ENCODE assay signal across 29 mouse cellular contexts in genomic region chr2:59178960-59179359, GRCm38 (mm10). TPM values are rescaled to one million over a fixed set of nuclear protein-coding genes. Genes with fewer than 3 reads are reported as not detected.
A peak's percentile ranks its signal among the peaks of the same experiment; 100 is the strongest.
DNase-seq lines count a peak whose midpoint lies in the region; ATAC-seq and TF ChIP-seq lines count a peak whose summit lies in the region.
"Had no signal": no experiment of that assay in that cellular context is flagged by ENCODE, and none has a peak within 500 bp of the region (broad histone marks: within the 10 kb centered on the region; RNA-seq: fewer than 3 reads in every experiment).

No protein-coding gene starts in this region.

- peaks cover 3% of the 10 kb centered on the region; the same call in 1 of the 2 replicates for H3K4me1 ChIP-seq in embryonic facial prominence, embryonic 14.5 days (ENCODE audit: control insufficient read depth, insufficient read depth, low read length)
- peaks cover 20% of the 10 kb centered on the region for H3K4me1 ChIP-seq in embryonic facial prominence, embryonic 10.5 days
- H3K4me1 ChIP-seq in lung, embryonic 14.5 days (ENCODE audit: insufficient read depth) = peaks cover 23% of the 10 kb centered on the region
- peaks cover 33% of the 10 kb centered on the region; the same call in 1 of the 2 replicates for H3K4me1 ChIP-seq in intestine, embryonic 16.5 days (ENCODE audit: control insufficient read depth, insufficient read depth, low read length)
- H3K4me1 ChIP-seq in stomach, embryonic 16.5 days (ENCODE audit: control insufficient read depth, insufficient read depth, low read length) = peaks cover 31% of the 10 kb centered on the region
- H3K4me1 ChIP-seq: limb, embryonic 10.5 days had no signal

- no peak for TF ChIP-seq CTCF in lung, embryonic 14.5 days (IDR thresholded peaks at IDR 0.05; ENCODE audit: low read depth)

- H3K27me3 ChIP-seq in embryonic facial prominence, embryonic 14.5 days (replicated peaks; ENCODE audit: control insufficient read depth, insufficient read depth, low read length) = no peaks in the 10 kb centered on the region
- no peaks in the 10 kb centered on the region for H3K27me3 ChIP-seq in embryonic facial prominence, embryonic 10.5 days (replicated peaks; ENCODE audit: low read depth, poor library complexity, severe bottlenecking)
- no peaks in the 10 kb centered on the region for H3K27me3 ChIP-seq in lung, embryonic 14.5 days (ENCODE audit: insufficient read depth, low read length)
- H3K27me3 ChIP-seq in intestine, embryonic 16.5 days (replicated peaks; ENCODE audit: control insufficient read depth, insufficient read depth, low read length) = no peaks in the 10 kb centered on the region
- H3K27me3 ChIP-seq in stomach, embryonic 16.5 days (ENCODE audit: control insufficient read depth, insufficient read depth, low read length) = no peaks in the 10 kb centered on the region
- H3K27me3 ChIP-seq: embryonic facial prominence, embryonic 15.5 days; forebrain, embryonic 13.5 days; limb, embryonic 15.5 days; megakaryocyte, embryonic 14.5 days; midbrain, embryonic 12.5 days; neural tube, embryonic 13.5 days had no signal

- no peak for ATAC-seq in embryonic facial prominence, embryonic 14.5 days (ENCODE audit: low read depth)
- peak; percentile 62; the same call in 1 of the 2 replicates for ATAC-seq in lung, embryonic 14.5 days (ENCODE audit: insufficient read depth)
- ATAC-seq in intestine, embryonic 16.5 days = peak; percentile 36; the same call in 1 of the 2 replicates
- ATAC-seq in stomach, embryonic 16.5 days (ENCODE audit: insufficient read depth, low FRiP score) = peak; percentile 81

- H3K36me3 ChIP-seq in embryonic facial prominence, embryonic 14.5 days (ENCODE audit: control insufficient read depth, insufficient read depth, low read length) = no peaks in the 10 kb centered on the region
- H3K36me3 ChIP-seq in embryonic facial prominence, embryonic 10.5 days (replicated peaks) = no peaks in the 10 kb centered on the region
- no peaks in the 10 kb centered on the region for H3K36me3 ChIP-seq in lung, embryonic 14.5 days (ENCODE audit: insufficient read depth)
- H3K36me3 ChIP-seq in intestine, embryonic 16.5 days (ENCODE audit: control insufficient read depth, insufficient read depth, low read length) = no peaks in the 10 kb centered on the region
- H3K36me3 ChIP-seq in stomach, embryonic 16.5 days (ENCODE audit: control insufficient read depth, insufficient read depth, low read length) = no peaks in the 10 kb centered on the region
- H3K36me3 ChIP-seq: embryonic facial prominence, embryonic 15.5 days; limb, embryonic 10.5 days; limb, embryonic 15.5 days; midbrain, embryonic 12.5 days; neural tube, embryonic 13.5 days had no signal

- H3K4me2 ChIP-seq in embryonic facial prominence, embryonic 14.5 days (ENCODE audit: low read depth, low read length) = no peak overlapping the region
- H3K4me2 ChIP-seq in lung, embryonic 14.5 days = peak overlapping the region; percentile 8; the same call in 1 of the 2 replicates
- H3K4me2 ChIP-seq in intestine, embryonic 16.5 days (ENCODE audit: low read depth, low read length) = no peak overlapping the region
- peak overlapping the region; percentile 30; the same call in 1 of the 2 replicates for H3K4me2 ChIP-seq in stomach, embryonic 16.5 days (ENCODE audit: low read depth, low read length)
- H3K4me2 ChIP-seq: embryonic facial prominence, embryonic 15.5 days; forebrain, embryonic 13.5 days; limb, embryonic 15.5 days; midbrain, embryonic 12.5 days; neural tube, embryonic 13.5 days had no signal

- no peaks in the 10 kb centered on the region for H3K9me3 ChIP-seq in embryonic facial prominence, embryonic 14.5 days (ENCODE audit: control insufficient read depth, low read length)
- H3K9me3 ChIP-seq in embryonic facial prominence, embryonic 10.5 days = no peaks in the 10 kb centered on the region
- no peaks in the 10 kb centered on the region for H3K9me3 ChIP-seq in lung, embryonic 14.5 days (ENCODE audit: low read depth, low read length)
- H3K9me3 ChIP-seq in intestine, embryonic 16.5 days (ENCODE audit: control insufficient read depth, low read length) = no peaks in the 10 kb centered on the region
- no peaks in the 10 kb centered on the region for H3K9me3 ChIP-seq in stomach, embryonic 16.5 days (replicated peaks; ENCODE audit: control insufficient read depth, low read length)
- H3K9me3 ChIP-seq: embryonic facial prominence, embryonic 15.5 days; forebrain, embryonic 13.5 days; G1E; hindbrain, embryonic 10.5 days; limb, embryonic 10.5 days; limb, embryonic 15.5 days; megakaryocyte, embryonic 14.5 days; midbrain, embryonic 12.5 days; neural tube, embryonic 13.5 days had no signal

- no peak overlapping the region for H3K9ac ChIP-seq in embryonic facial prominence, embryonic 14.5 days (ENCODE audit: low read depth, low read length)
- no peak overlapping the region for H3K9ac ChIP-seq in lung, embryonic 14.5 days
- no peak overlapping the region for H3K9ac ChIP-seq in intestine, embryonic 16.5 days (ENCODE audit: low read depth, low read length)
- H3K9ac ChIP-seq in stomach, embryonic 16.5 days (ENCODE audit: low read length) = no peak overlapping the region
- H3K9ac ChIP-seq: embryonic facial prominence, embryonic 15.5 days; forebrain, embryonic 13.5 days; limb, embryonic 15.5 days; liver, embryonic 14.5 days; midbrain, embryonic 12.5 days; neural tube, embryonic 13.5 days had no signal

- DNase-seq in embryonic facial prominence, embryonic 14.5 days (ENCODE audit: low spot score) = peak; percentile 56
- DNase-seq in embryonic facial prominence, embryonic 10.5 days (ENCODE audit: low spot score) = no peak
- peak; percentile 37 for DNase-seq in lung, embryonic 14.5 days
- no peak for DNase-seq in lung, adult 18-20 months
- no peak for DNase-seq in thymus, postnatal 0 days (ENCODE audit: low spot score)
- DNase-seq: adrenal gland, adult 8-10 months; cerebellum, adult 11 months; cerebellum, adult 9-10 months; gastrocnemius, postnatal 14 days; heart, postnatal 14 days; kidney, adult 11 months; layer of hippocampus, postnatal 36 days; lung, postnatal 4 days; thymus, adult 2 months; thymus, postnatal 4 days had no signal

- H3K27ac ChIP-seq in embryonic facial prominence, embryonic 14.5 days (replicated peaks; ENCODE audit: low read depth, low read length) = no peak overlapping the region
- no peak overlapping the region for H3K27ac ChIP-seq in embryonic facial prominence, embryonic 10.5 days (replicated peaks)
- no peak overlapping the region; the same call in 1 of the 2 replicates for H3K27ac ChIP-seq in lung, embryonic 14.5 days (ENCODE audit: low read depth)
- no peak overlapping the region for H3K27ac ChIP-seq in intestine, embryonic 16.5 days (ENCODE audit: low read length)
- peak overlapping the region; percentile 66 for H3K27ac ChIP-seq in stomach, embryonic 16.5 days (ENCODE audit: low read length)
- H3K27ac ChIP-seq: embryonic facial prominence, embryonic 15.5 days; forebrain, embryonic 13.5 days; hindbrain, embryonic 10.5 days; hindbrain, postnatal 0 days; limb, embryonic 10.5 days; limb, embryonic 15.5 days; liver, embryonic 14.5 days; midbrain, embryonic 12.5 days; neural tube, embryonic 13.5 days had no signal

- no peak overlapping the region for H3K4me3 ChIP-seq in embryonic facial prominence, embryonic 14.5 days (ENCODE audit: low read depth, low read length)
- H3K4me3 ChIP-seq in embryonic facial prominence, embryonic 10.5 days = no peak overlapping the region
- no peak overlapping the region for H3K4me3 ChIP-seq in lung, embryonic 14.5 days (ENCODE audit: low read depth, low read length)
- H3K4me3 ChIP-seq in intestine, embryonic 16.5 days (ENCODE audit: low read length) = no peak overlapping the region
- H3K4me3 ChIP-seq in stomach, embryonic 16.5 days (replicated peaks; ENCODE audit: low read length) = no peak overlapping the region
- H3K4me3 ChIP-seq: embryonic facial prominence, embryonic 15.5 days; forebrain, embryonic 13.5 days; hindbrain, embryonic 10.5 days; limb, embryonic 10.5 days; limb, embryonic 15.5 days; megakaryocyte, embryonic 14.5 days; midbrain, embryonic 12.5 days; myocyte; neural tube, embryonic 13.5 days had no signal

- WGBS in embryonic facial prominence, embryonic 14.5 days = 58% methylated on average over 4 of the region's 4 CpGs
- 81% methylated on average over 4 of the region's 4 CpGs for WGBS in embryonic facial prominence, embryonic 10.5 days
- WGBS in lung, embryonic 14.5 days = 30% methylated on average over 4 of the region's 4 CpGs
- WGBS in intestine, embryonic 16.5 days = 26% methylated on average over 4 of the region's 4 CpGs
- 26% methylated on average over 4 of the region's 4 CpGs for WGBS in stomach, embryonic 16.5 days

RNA-seq across cellular contexts. Expression of gene Pkp4, which starts 18.3 kb away (rescaled TPM):
- polyA plus RNA-seq in embryonic facial prominence, embryonic 14.5 days (2014; fragmentation: Nextera tagmentation; extraction: Ambion mirVana) = 30.8 and 31.6 TPM in 2 replicates
- polyA plus RNA-seq in embryonic facial prominence, embryonic 10.5 days (2016; fragmentation: Nextera tagmentation; extraction: Ambion mirVana) = 16.2 and 17.2 TPM in 2 replicates
- 32.4 and 34.8 TPM in 2 replicates for polyA plus RNA-seq in lung, embryonic 14.5 days (2014; fragmentation: Nextera tagmentation; extraction: Ambion mirVana)
- polyA plus RNA-seq in intestine, embryonic 16.5 days (2015; fragmentation: Nextera tagmentation; extraction: Ambion mirVana) = 17.3 and 19.1 TPM in 2 replicates
- 30.0 and 32.6 TPM in 2 replicates for polyA plus RNA-seq in stomach, embryonic 16.5 days (2015; fragmentation: Nextera tagmentation; extraction: Ambion mirVana)
- 10.9 and 11.6 TPM in 2 replicates for polyA plus RNA-seq in thymus, postnatal 0 days (2015; fragmentation: Nextera tagmentation; extraction: Ambion mirVana)

RNA-seq across cellular contexts. Expression of gene Ccdc148, which starts 18.5 kb away (rescaled TPM):
- 0.68 and 0.85 TPM in 2 replicates for polyA plus RNA-seq in embryonic facial prominence, embryonic 14.5 days (2014; fragmentation: Nextera tagmentation; extraction: Ambion mirVana)
- polyA plus RNA-seq in embryonic facial prominence, embryonic 10.5 days (2016; fragmentation: Nextera tagmentation; extraction: Ambion mirVana) = 0.63 and 0.87 TPM in 2 replicates
- polyA plus RNA-seq in lung, embryonic 14.5 days (2014; fragmentation: Nextera tagmentation; extraction: Ambion mirVana) = 0.95 and 1.1 TPM in 2 replicates
- 0.76 and 1.1 TPM in 2 replicates for polyA plus RNA-seq in intestine, embryonic 16.5 days (2015; fragmentation: Nextera tagmentation; extraction: Ambion mirVana)
- 0.93 and 1.4 TPM in 2 replicates for polyA plus RNA-seq in stomach, embryonic 16.5 days (2015; fragmentation: Nextera tagmentation; extraction: Ambion mirVana)
- polyA plus RNA-seq in thymus, postnatal 0 days (2015; fragmentation: Nextera tagmentation; extraction: Ambion mirVana) = 0.60 and 0.68 TPM in 2 replicates
- polyA plus RNA-seq: G1E had no signal

Comparison
In these comparisons a context has a peak if more than half of its experiments do, and no peak if none do; other contexts are left out.
1. DNase-seq: peak in embryonic facial prominence, embryonic 14.5 days (single experiment) and lung, embryonic 14.5 days (single experiment); none in embryonic facial prominence, embryonic 10.5 days (single experiment), lung, adult 18-20 months (0 of 2) and thymus, postnatal 0 days (single experiment).
2. H3K4me2 ChIP-seq: peak in lung, embryonic 14.5 days (single experiment) and stomach, embryonic 16.5 days (single experiment); none in embryonic facial prominence, embryonic 14.5 days (single experiment) and intestine, embryonic 16.5 days (single experiment).